Mouse (Mus musculus) intestine, postnatal 0 days (tissue): ENCODE measurements at regions not wholly inside any gene's neighbourhood (a gene's known extent, or its start where the extent isn't known, plus 50 kb on each side); places are given as distances from the start of the nearest gene placed in this dataset.

Experiments
- ATAC-seq: fragments of 200-750 bp; cut with Nextera tagmentation; 2 replicates; pipeline ENCODE4 v1.8.0; 2017; ENCODE audit warnings: mild to moderate bottlenecking, moderate TSS enrichment, moderate library complexity
- H3K27ac ChIP-seq: fragments of 300-500 bp; sonication (generic); 2 replicates; pipeline ENCODE4 v1.5.1; 2014; ENCODE audit warnings: mild to moderate bottlenecking, low read depth, low read length, moderate library complexity
- H3K27me3 ChIP-seq: fragments of 300-500 bp; sonication (generic); replicated peaks from 2 replicates; pipeline ENCODE4 v1.6.1; 2014; ENCODE audit warnings: low read length, mixed read lengths; ENCODE audit not compliant: control insufficient read depth, insufficient read depth
- H3K36me3 ChIP-seq: fragments of 300-500 bp; sonication (generic); 2 replicates; pipeline ENCODE4 v1.6.1; 2014; ENCODE audit warnings: mild to moderate bottlenecking, moderate library complexity; ENCODE audit not compliant: control insufficient read depth, insufficient read depth
- H3K4me1 ChIP-seq: fragments of 300-500 bp; sonication (generic); replicated peaks from 2 replicates; pipeline ENCODE4 v1.6.1; 2014; ENCODE audit warnings: antibody characterized with exemption, low read length, mixed read lengths; ENCODE audit not compliant: control insufficient read depth, insufficient read depth
- H3K4me2 ChIP-seq: fragments of 300-500 bp; sonication (generic); replicated peaks from 2 replicates; pipeline ENCODE4 v1.6.1; 2014; ENCODE audit warnings: low read depth, mild to moderate bottlenecking, moderate library complexity
- H3K4me3 ChIP-seq: fragments of 300-500 bp; sonication (generic); 2 replicates; pipeline ENCODE4 v1.5.1; 2014; ENCODE audit warnings: low read depth, low read length
- H3K9ac ChIP-seq: fragments of 300-500 bp; sonication (generic); 2 replicates; pipeline ENCODE4 v1.6.1; 2014; ENCODE audit warnings: mild to moderate bottlenecking, low read depth, low read length
- H3K9me3 ChIP-seq: fragments of 300-500 bp; sonication (generic); 2 replicates; pipeline ENCODE4 v1.6.1; 2016; ENCODE audit warnings: mixed run types; ENCODE audit not compliant: control insufficient read depth
- CTCF ChIP-seq: sonication (generic); IDR thresholded peaks from 2 replicates; pipeline ENCODE4 v1.5.1; 2016; ENCODE audit warnings: low read depth, mild to moderate bottlenecking, control low read depth, antibody characterized with exemption, moderate library complexity
- WGBS: fragments of 180-500 bp; shearing (Covaris S2); extraction: QIAGEN DNeasy Blood & Tissue Kit; methylation state at CpG from one replicate; pipeline ENCODE4 v1.1.7; 2014; 5-methylcytosine and 5-hydroxymethylcytosine counted together

DNA sequence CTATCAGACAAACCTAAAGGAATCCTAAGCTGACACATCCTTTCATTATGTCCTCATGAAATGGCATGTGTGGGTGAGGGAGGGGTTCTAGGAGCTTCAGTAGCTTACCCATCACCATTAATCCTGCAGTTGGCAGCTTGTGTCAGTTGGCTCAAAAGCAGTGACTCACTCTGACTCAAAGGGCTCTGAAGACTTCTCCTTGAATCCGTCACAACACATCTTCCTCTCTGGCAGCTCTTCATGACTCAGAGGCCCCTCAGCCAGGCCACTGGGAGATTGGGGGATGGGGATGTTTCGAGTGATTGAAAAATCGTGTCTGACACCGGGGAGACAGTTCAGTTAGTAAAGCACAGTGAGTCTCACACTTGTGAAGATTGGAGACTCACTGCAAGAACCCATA lies 90.2 kb upstream of the Irf2bp2 start:
- 0 out of 2 replicates have a peak, but pooled peaks cover 3% of the 10 kb centered on the region for H3K4me1 ChIP-seq
- no peaks in the 10 kb centered on the region for H3K27me3 ChIP-seq
- H3K36me3 ChIP-seq = no peaks in the 10 kb centered on the region
- 69% methylated on average over 4 of the region's 4 CpGs for WGBS
- no peak overlapping the region for H3K9ac ChIP-seq
- no peak overlapping the region; the same call in 1 of the 2 replicates for H3K27ac ChIP-seq
- no peak for ATAC-seq
- no peak overlapping the region for H3K4me2 ChIP-seq
- no peaks in the 10 kb centered on the region for H3K9me3 ChIP-seq
- H3K4me3 ChIP-seq = no peak overlapping the region
- no peak for TF ChIP-seq CTCF

DNA sequence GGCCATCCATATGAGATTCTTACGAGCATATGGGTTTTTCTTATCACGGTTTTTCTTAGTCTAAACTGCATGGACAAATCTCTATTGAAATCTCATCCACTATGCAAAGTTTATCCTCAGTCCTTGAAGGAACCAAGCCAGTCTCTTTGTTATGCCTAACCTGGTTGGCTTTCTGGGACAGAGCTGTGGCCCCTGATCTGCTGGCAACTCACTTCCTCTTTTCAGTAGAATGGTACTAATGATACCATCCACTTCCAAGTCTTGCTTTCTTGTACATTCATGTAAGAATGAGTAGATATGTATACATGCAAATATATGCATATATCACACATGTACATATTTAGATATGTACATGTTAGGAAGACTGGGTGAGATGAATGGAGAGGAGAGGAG lies 89.8 kb upstream of the Irf2bp2 start:
- ATAC-seq = no peak
- no peak for TF ChIP-seq CTCF
- Histone ChIP-seq H3K27me3 (no peaks in the 10 kb centered on the region), H3K9me3 (no peaks in the 10 kb centered on the region), H3K27ac (no peak overlapping the region), H3K4me2 (no peak overlapping the region), H3K9ac (no peak overlapping the region), H3K4me1 (0 out of 2 replicates have a peak, but pooled peaks cover 3% of the 10 kb centered on the region), H3K36me3 (no peaks in the 10 kb centered on the region), H3K4me3 (no peak overlapping the region)
- 68% methylated on average over 2 of the region's 2 CpGs for WGBS

DNA sequence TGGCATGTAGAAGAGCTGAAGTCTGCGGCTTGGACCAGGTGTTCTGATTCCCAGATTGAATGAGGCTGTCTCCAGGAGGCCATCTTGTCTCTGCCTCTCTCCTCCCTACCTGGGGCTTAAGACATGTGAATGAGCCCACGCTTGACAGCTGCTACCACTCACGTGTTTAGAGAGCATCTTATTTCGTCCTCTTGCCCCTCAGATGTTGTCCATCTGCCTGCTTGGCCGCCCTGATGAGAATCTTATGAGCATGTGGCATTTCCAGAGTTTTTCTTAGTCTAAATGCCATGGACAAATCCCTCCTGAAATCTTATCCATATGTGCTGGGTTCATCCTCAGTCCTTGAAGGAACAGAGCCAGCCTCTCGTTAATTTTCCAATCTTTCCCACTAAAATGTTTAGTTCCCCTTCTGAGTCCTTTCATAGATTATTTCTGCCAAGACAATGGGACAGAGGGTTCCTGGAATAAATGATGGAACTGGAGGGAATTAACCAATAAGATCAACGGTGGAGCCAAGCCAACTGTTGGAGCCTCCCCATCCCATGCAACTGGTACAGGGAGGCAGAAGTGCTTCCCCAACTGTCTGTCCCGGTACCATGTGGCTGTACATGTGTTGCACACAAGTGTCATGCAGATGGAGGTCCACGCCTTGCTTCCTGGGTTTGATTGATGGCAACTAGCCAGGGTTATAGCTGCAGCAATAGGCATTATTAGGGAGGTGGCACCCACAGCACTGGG lies 89.2 kb upstream of the Irf2bp2 start:
- Histone ChIP-seq H3K4me2 (no peak overlapping the region), H3K4me1 (0 out of 2 replicates have a peak, but pooled peaks cover 3% of the 10 kb centered on the region), H3K4me3 (no peak overlapping the region), H3K27ac (no peak overlapping the region), H3K9ac (no peak overlapping the region), H3K27me3 (no peaks in the 10 kb centered on the region), H3K9me3 (no peaks in the 10 kb centered on the region), H3K36me3 (no peaks in the 10 kb centered on the region)
- 90% methylated on average over 9 of the region's 9 CpGs for WGBS
- ATAC-seq = no peak
- TF ChIP-seq CTCF = no peak

DNA sequence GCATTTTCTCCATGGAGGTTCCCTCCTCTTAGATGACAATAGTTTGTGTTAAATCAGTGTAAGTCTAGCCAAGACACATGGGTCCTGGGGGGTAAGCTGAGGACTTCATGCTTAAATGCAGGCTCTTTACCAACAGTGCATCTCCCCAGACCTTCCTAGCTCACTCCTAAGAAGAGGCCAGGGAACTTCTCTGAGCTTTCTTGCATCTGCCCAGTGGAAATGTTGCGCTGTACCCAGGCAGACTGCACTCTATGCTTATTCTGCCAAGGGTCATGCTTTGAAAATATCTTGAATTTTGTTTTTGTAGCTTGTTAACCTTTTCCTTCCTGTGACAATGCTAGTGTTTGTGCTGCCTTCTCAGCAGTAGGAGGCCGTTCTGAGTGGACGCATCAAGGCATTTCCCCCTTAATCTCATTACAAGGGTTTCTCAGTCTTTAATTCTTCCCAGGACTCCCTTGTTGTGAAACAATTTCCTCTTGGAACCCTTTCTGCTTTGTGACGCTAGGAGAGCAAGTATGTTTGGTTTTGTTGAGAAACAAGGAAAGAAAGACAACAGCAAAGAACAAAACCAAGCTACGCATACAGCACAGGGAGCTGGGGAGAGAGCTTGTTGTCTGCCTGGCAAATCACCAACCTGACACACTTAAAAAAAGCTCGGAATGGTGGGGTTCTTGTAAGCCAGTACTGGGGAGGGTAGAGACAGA lies 88.3 kb upstream of the Irf2bp2 start:
- Histone ChIP-seq H3K36me3 (no peaks in the 10 kb centered on the region), H3K9ac (no peak overlapping the region), H3K9me3 (no peaks in the 10 kb centered on the region), H3K4me1 (0 out of 2 replicates have a peak, but pooled peaks cover 3% of the 10 kb centered on the region), H3K4me3 (no peak overlapping the region), H3K4me2 (no peak overlapping the region), H3K27me3 (no peaks in the 10 kb centered on the region), H3K27ac (no peak overlapping the region)
- 66% methylated on average over 6 of the region's 6 CpGs for WGBS
- ATAC-seq = no peak
- no peak for TF ChIP-seq CTCF

DNA sequence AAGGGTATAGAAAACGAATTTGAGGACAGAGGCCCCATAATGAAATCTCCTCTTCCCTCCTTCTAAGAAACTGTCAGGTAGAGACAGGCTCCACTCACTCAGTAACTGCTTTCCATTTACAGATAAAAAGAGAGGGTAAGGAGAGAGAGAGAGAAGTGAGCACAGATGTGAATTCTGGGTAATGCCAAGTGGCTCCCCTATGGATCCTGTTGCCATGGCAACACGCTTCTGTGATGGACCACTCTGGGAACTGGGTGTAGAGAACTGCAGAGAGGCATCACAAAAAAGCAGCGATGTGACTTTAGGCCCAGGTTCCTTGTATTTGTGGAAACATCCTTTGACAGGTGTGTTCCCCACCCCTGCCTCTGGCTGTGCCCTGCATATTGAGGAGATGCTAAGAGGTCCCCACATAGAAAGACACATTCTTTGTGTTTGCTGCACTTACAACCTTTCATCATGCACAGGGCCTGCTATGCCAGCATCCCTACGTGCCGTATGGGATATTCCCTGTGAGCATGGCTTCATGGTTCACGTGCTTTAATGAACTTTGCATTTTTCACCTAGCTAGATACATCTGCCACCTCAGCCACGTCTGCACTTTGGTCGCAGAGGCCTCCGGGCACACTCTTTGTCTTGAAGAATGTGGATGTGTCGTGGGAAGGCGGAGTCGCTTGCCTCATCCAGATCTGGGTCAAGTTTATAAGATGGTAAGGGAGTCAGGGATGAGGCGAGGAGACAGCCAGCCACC lies 84.4 kb upstream of the Irf2bp2 start:
- WGBS = 58% methylated on average over 13 of the region's 13 CpGs
- Histone ChIP-seq H3K9me3 (no peaks in the 10 kb centered on the region), H3K9ac (no peak overlapping the region), H3K27ac (peak overlapping the region; percentile 73), H3K27me3 (no peaks in the 10 kb centered on the region), H3K36me3 (no peaks in the 10 kb centered on the region), H3K4me1 (0 out of 2 replicates have a peak, but pooled peaks cover 2% of the 10 kb centered on the region), H3K4me3 (no peak overlapping the region), H3K4me2 (no peak overlapping the region)
- peak; percentile 87 for ATAC-seq
- TF ChIP-seq CTCF = no peak

DNA sequence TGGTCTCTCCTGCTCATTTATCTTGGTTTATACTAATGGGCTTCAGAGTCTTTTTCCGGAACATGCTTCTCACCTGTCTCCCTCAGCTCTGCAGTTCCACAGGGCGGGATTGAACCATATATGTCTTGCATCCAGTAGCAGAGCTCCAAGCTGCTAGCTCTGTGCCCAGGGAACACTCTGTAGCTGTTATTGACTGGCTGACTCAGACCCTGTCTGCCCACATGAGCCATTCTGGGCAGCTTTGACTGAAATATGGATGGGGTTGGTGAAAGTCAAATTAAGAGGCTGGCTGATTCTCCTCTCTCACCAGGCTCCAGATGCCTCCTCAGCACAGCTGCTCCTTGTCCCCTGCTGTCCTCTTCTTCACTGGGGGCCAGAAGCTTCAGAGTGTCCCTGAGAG lies 81.4 kb upstream of the Irf2bp2 start:
- WGBS = 89% methylated on average over 2 of the region's 2 CpGs
- Histone ChIP-seq H3K9ac (no peak overlapping the region), H3K4me3 (no peak overlapping the region), H3K27ac (no peak overlapping the region), H3K4me2 (no peak overlapping the region), H3K9me3 (no peaks in the 10 kb centered on the region), H3K36me3 (no peaks in the 10 kb centered on the region), H3K4me1 (0 out of 2 replicates have a peak, but pooled peaks cover 2% of the 10 kb centered on the region), H3K27me3 (no peaks in the 10 kb centered on the region)
- no peak for TF ChIP-seq CTCF
- no peak for ATAC-seq
